Mouse (Mus musculus) spleen, adult 2 months (tissue): Measurements from ENCODE around the gene Hivep3. TPM values are rescaled to one million over a fixed set of nuclear protein-coding genes. Genes with fewer than 3 reads are reported as not detected.

ENCODE experiments used
- DNase-seq, 2 experiments: peaks; one replicate each; pipeline versions ENCODE4 v3.0.0 to v3.0.0-alpha.2; 2012 to 2021; ENCODE audit warnings: low spot score in 2 of 2, low read depth in 1 of 2
- H3K27ac ChIP-seq: fragments of 200-500 bp; 2 replicates; pipeline ENCODE4 v1.5.1; 2012; ENCODE audit warnings: low read length, inconsistent platforms; ENCODE audit not compliant: insufficient read depth
- H3K27me3 ChIP-seq: fragments of 200-500 bp; 2 replicates; pipeline ENCODE4 v1.6.1; 2012; ENCODE audit warnings: mild to moderate bottlenecking, moderate library complexity, low read length, inconsistent platforms; ENCODE audit not compliant: control insufficient read depth, insufficient read depth
- H3K36me3 ChIP-seq: fragments of 200-500 bp; 2 replicates; pipeline ENCODE4 v1.6.1; 2012; ENCODE audit warnings: mild to moderate bottlenecking, low read length, inconsistent platforms; ENCODE audit not compliant: control insufficient read depth, insufficient read depth
- H3K4me1 ChIP-seq: fragments of 200-500 bp; 2 replicates; pipeline ENCODE4 v1.6.1; 2011; ENCODE audit warnings: inconsistent platforms; ENCODE audit not compliant: control insufficient read depth, insufficient read depth, insufficient read length
- H3K4me3 ChIP-seq: fragments of 200-500 bp; 2 replicates; pipeline ENCODE4 v1.5.1; 2011; ENCODE audit warnings: mild to moderate bottlenecking, inconsistent platforms; ENCODE audit not compliant: insufficient read depth, insufficient read length; ENCODE audit errors: extremely low read depth
- CTCF ChIP-seq: fragments of 200-500 bp; IDR thresholded peaks from 2 replicates; pipeline ENCODE4 v1.5.1; 2011; ENCODE audit warnings: mild to moderate bottlenecking, inconsistent platforms; ENCODE audit not compliant: insufficient read depth, insufficient read length, insufficient replicate concordance; ENCODE audit errors: extremely low read depth
- POLR2A ChIP-seq: fragments of 200-500 bp; IDR thresholded peaks from 2 replicates; pipeline ENCODE4 v1.6.1; 2011; ENCODE audit warnings: low read depth, low read length, inconsistent platforms
- WGBS: fragments of 180-500 bp; shearing (Covaris S2); methylation state at CpG from one replicate; pipeline ENCODE4 v1.1.7; 2018; 5-methylcytosine and 5-hydroxymethylcytosine counted together
- polyA plus RNA-seq: library from polyadenylated mRNA; depleted of rRNA; stranded (reverse); fragments of >200 nt; gene quantifications from 2 replicates; pipeline ENCODE4 v1.2.3, GENCODE M21; 2012

Hivep3 gene
- polyA plus RNA-seq, 1 experiment = 8.7 TPM

- Histone ChIP-seq H3K36me3 (no peaks in the 10 kb centered on the region), H3K4me3 (no peak overlapping the region), H3K4me1 (peaks cover 22% of the 10 kb centered on the region), H3K27ac (no peak overlapping the region), H3K27me3 (no peaks in the 10 kb centered on the region)
- TF ChIP-seq CTCF (no peak), POLR2A (no peak)
- no peak for DNase-seq
- WGBS = 46% methylated on average over 7 of the region's 7 CpGs
Observed at GRCm38 (mm10) chr4:120037007-120037406, 303.4 kb downstream of the Hivep3 start.

GRCm38 (mm10) chr4:120041520-120041919 is 307.9 kb downstream of the Hivep3 start:
- no peaks in the 10 kb centered on the region for H3K36me3 ChIP-seq
- H3K4me1 ChIP-seq = peaks cover 10% of the 10 kb centered on the region; the same call in 1 of the 2 replicates
- no peak overlapping the region for H3K27ac ChIP-seq
- WGBS = 45% methylated on average over 2 of the region's 2 CpGs
- no peak overlapping the region for H3K4me3 ChIP-seq
- DNase-seq = no peak
- TF ChIP-seq CTCF (no peak), POLR2A (no peak)
- no peaks in the 10 kb centered on the region for H3K27me3 ChIP-seq

GRCm38 (mm10) chr4:120042480-120042879 is 308.9 kb downstream of the Hivep3 start:
- Histone ChIP-seq H3K27me3 (no peaks in the 10 kb centered on the region), H3K4me1 (peaks cover 4% of the 10 kb centered on the region; the same call in 1 of the 2 replicates), H3K4me3 (no peak overlapping the region), H3K27ac (no peak overlapping the region), H3K36me3 (no peaks in the 10 kb centered on the region)
- DNase-seq = no peak
- whole genome bisulfite sequencing = 89% methylated on average over 7 of the region's 7 CpGs
- TF ChIP-seq CTCF (no peak), POLR2A (no peak)

DNA sequence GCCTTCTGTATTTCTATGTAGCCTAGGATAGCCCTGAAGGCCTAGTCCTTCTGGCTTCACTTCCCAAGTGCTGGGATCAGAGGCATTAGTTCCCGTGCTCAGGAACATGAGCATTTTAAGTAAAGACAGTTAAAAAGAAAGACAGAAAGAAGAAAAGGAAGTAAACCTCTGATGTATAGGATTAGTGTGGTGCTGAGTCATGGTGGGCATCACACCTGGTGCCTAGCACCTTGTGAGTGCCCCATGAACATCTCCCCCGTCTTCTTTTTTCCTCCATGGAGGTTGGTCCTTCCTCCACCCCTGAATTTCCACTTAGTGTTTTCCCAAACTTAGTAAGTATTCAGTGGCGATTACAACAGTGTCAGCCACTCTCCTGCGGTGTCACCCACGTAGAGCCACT is 311.0 kb downstream of the Hivep3 start:
- Histone ChIP-seq H3K4me3 (no peak overlapping the region), H3K4me1 (peaks cover 4% of the 10 kb centered on the region; the same call in 1 of the 2 replicates), H3K27ac (no peak overlapping the region), H3K36me3 (no peaks in the 10 kb centered on the region), H3K27me3 (no peaks in the 10 kb centered on the region)
- WGBS = 72% methylated on average over 5 of the region's 5 CpGs
- no peak for TF ChIP-seq CTCF
- no peak for TF ChIP-seq POLR2A
- no peak for DNase-seq

DNA sequence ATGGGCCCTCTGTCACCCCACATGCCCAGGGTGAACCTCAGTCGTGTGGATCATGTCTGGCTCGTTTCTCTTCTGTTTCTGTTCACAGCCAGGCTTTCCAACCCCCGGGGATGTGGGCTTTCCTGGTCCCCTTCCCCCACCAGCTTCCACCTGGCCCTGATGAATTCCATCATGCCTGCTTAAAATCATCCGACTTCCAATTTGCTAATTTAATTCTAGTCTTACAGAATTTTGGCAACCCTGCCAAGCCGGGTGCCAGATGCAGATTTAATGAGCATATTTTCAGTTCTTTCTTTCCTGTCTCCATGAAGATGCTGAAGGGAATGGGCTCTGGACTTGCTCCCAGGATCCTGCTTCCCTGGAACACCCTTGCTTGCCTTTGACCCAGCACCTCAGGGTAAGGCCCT is 311.6 kb downstream of the Hivep3 start:
- 77% methylated on average over 5 of the region's 5 CpGs for WGBS
- H3K4me3 ChIP-seq = no peak overlapping the region
- H3K27ac ChIP-seq = no peak overlapping the region
- H3K4me1 ChIP-seq = peaks cover 4% of the 10 kb centered on the region; the same call in 1 of the 2 replicates
- DNase-seq = no peak
- H3K27me3 ChIP-seq = no peaks in the 10 kb centered on the region
- H3K36me3 ChIP-seq = no peaks in the 10 kb centered on the region
- TF ChIP-seq CTCF (no peak), POLR2A (no peak)

DNA sequence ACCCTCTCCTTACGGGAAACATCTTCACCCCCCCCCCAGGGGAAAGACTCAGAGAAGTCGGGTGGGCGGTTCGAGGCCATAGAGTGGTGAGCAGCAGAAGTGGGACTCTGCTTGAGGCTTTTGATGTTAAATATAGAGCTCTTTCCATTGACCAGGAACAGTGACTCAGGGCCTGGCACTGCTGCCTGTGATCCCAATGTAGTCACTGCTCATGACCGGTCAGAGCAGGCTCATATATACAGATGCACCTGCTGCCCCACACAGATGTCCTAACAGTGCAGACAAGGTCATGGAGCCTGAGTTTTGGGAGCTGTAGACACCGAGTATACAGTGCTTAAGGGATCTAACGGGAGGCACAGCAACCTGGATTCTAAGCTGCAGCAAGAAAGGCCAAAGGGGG is 312.3 kb downstream of the Hivep3 start:
- TF ChIP-seq POLR2A = no peak
- TF ChIP-seq CTCF = no peak
- WGBS = 80% methylated on average over 7 of the region's 7 CpGs
- Histone ChIP-seq H3K27me3 (no peaks in the 10 kb centered on the region), H3K27ac (no peak overlapping the region), H3K4me3 (no peak overlapping the region), H3K36me3 (no peaks in the 10 kb centered on the region), H3K4me1 (peaks cover 7% of the 10 kb centered on the region; the same call in 1 of the 2 replicates)
- no peak for DNase-seq

GRCm38 (mm10) chr4:120047060-120047459 is 313.5 kb downstream of the Hivep3 start:
- H3K4me1 ChIP-seq = peaks cover 9% of the 10 kb centered on the region; the same call in 1 of the 2 replicates
- no peak overlapping the region for H3K27ac ChIP-seq
- TF ChIP-seq CTCF (no peak), POLR2A (no peak)
- DNase-seq = no peak
- no peaks in the 10 kb centered on the region for H3K27me3 ChIP-seq
- no peaks in the 10 kb centered on the region for H3K36me3 ChIP-seq
- H3K4me3 ChIP-seq = no peak overlapping the region
- WGBS = 84% methylated on average over 4 of the region's 4 CpGs
